Mouse (Mus musculus) hindbrain, embryonic 10.5 days (tissue): ENCODE measurements at regions not wholly inside any gene's neighbourhood (a gene's known extent, or its start where the extent isn't known, plus 50 kb on each side); places are given as distances from the start of the nearest gene placed in this dataset.

Experiments
- DNase-seq: peaks from one replicate; pipeline ENCODE4 v3.0.0-alpha.2; 2017; ENCODE audit warnings: low spot score
- H3K27ac ChIP-seq: fragments of 300-500 bp; sonication (generic); 2 replicates; pipeline ENCODE4 v1.5.1; 2016; ENCODE audit warnings: mild to moderate bottlenecking, moderate library complexity
- H3K27me3 ChIP-seq: fragments of 300-500 bp; sonication (generic); 2 replicates; pipeline ENCODE4 v1.6.1; 2016; ENCODE audit warnings: mild to moderate bottlenecking; ENCODE audit not compliant: poor library complexity, insufficient read depth, severe bottlenecking
- H3K36me3 ChIP-seq: fragments of 300-500 bp; sonication (generic); 2 replicates; pipeline ENCODE4 v1.6.1; 2016; ENCODE audit warnings: mild to moderate bottlenecking, moderate library complexity
- H3K4me1 ChIP-seq: fragments of 300-500 bp; sonication (generic); replicated peaks from 2 replicates; pipeline ENCODE4 v1.6.1; 2016; ENCODE audit warnings: mild to moderate bottlenecking
- H3K4me3 ChIP-seq: fragments of 300-500 bp; sonication (generic); 2 replicates; pipeline ENCODE4 v1.5.1; 2016; ENCODE audit warnings: mild to moderate bottlenecking, moderate library complexity
- H3K9me3 ChIP-seq: fragments of 300-500 bp; sonication (generic); 2 replicates; pipeline ENCODE4 v1.6.1; 2016; ENCODE audit warnings: mild to moderate bottlenecking, moderate library complexity
- WGBS: fragments of 180-500 bp; shearing (Covaris S2); methylation state at CpG from one replicate; pipeline ENCODE4 v1.1.7; 2016; 5-methylcytosine and 5-hydroxymethylcytosine counted together

GRCm38 (mm10) chr6:143598916-143599315 is 431.9 kb downstream of the Etnk1 start:
- no peaks in the 10 kb centered on the region for H3K9me3 ChIP-seq
- no peaks in the 10 kb centered on the region for H3K27me3 ChIP-seq
- no peaks in the 10 kb centered on the region for H3K36me3 ChIP-seq
- no peak for DNase-seq
- H3K4me3 ChIP-seq, result no peak overlapping the region
- no peak overlapping the region for H3K27ac ChIP-seq
- no peaks in the 10 kb centered on the region for H3K4me1 ChIP-seq
- 84% methylated on average over 4 of the region's 4 CpGs for WGBS

- no peak for DNase-seq
- 80% methylated on average over 1 of the region's 1 CpGs for WGBS
Observed at GRCm38 (mm10) chr6:143609100-143609499, 442.1 kb downstream of the Etnk1 start.

DNA sequence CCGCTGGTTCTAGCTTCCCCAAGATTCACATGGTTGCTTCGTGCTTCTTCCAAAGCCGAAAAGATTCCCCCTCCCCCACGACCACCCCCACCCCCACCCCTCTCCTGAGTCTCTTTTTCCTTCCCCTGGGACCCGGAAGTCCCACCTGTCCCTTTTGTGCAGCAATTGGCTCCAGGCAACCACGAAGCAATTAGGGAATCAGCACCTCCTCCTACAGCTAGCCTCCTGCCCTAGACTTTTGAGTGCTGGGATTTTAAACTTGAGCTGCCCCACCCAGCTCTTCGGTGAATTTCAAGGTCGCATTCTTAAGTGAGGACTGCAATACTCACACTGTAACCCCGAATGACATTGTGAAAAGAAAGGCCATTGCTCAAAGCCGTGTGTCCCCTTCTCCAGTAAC is 445.9 kb downstream of the Etnk1 start:
- H3K36me3 ChIP-seq, result no peaks in the 10 kb centered on the region
- no peaks in the 10 kb centered on the region for H3K9me3 ChIP-seq
- 78% methylated on average over 10 of the region's 10 CpGs for WGBS
- no peak overlapping the region for H3K4me3 ChIP-seq
- H3K27ac ChIP-seq, result no peak overlapping the region
- DNase-seq, result no peak
- 0 out of 2 replicates have a peak, but pooled peaks cover 5% of the 10 kb centered on the region for H3K4me1 ChIP-seq
- no peaks in the 10 kb centered on the region for H3K27me3 ChIP-seq

More at GRCm38 (mm10) chr6:143609100-143609499, 442.1 kb downstream of the Etnk1 start:
- Histone ChIP-seq H3K4me3 (no peak overlapping the region), H3K9me3 (no peaks in the 10 kb centered on the region), H3K4me1 (0 out of 2 replicates have a peak, but pooled peaks cover 5% of the 10 kb centered on the region), H3K27me3 (no peaks in the 10 kb centered on the region), H3K36me3 (no peaks in the 10 kb centered on the region), H3K27ac (no peak overlapping the region)

GRCm38 (mm10) chr6:143614431-143614987 is 447.5 kb downstream of the Etnk1 start:
- 0 out of 2 replicates have a peak, but pooled peaks cover 5% of the 10 kb centered on the region for H3K4me1 ChIP-seq
- no peaks in the 10 kb centered on the region for H3K36me3 ChIP-seq
- no peaks in the 10 kb centered on the region for H3K27me3 ChIP-seq
- no peak for DNase-seq
- H3K4me3 ChIP-seq, result no peak overlapping the region
- H3K9me3 ChIP-seq, result no peaks in the 10 kb centered on the region
- no peak overlapping the region for H3K27ac ChIP-seq
- 87% methylated on average over 11 of the region's 11 CpGs for WGBS

DNA sequence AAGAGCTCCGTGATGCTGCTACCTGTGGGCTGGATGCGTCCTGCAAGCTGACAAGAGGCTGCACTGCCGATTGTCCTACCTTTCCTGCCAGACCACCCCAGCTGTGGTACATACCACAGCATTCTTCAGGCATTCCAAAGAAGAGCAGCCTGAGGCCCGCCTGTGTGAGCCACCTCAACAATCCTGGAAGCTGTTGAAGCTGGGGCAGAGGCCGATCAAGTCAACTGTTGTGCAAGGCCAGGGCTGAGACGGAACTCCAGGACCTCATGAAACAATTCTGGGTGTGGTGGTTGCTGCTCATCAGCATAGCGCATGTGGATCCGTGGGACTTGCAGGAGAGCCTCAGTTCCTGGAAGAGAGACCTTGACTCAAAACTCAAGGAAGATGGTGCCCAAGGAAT is 448.3 kb downstream of the Etnk1 start:
- Histone ChIP-seq H3K9me3 (no peaks in the 10 kb centered on the region), H3K4me3 (no peak overlapping the region), H3K4me1 (0 out of 2 replicates have a peak, but pooled peaks cover 5% of the 10 kb centered on the region), H3K27ac (no peak overlapping the region), H3K27me3 (no peaks in the 10 kb centered on the region), H3K36me3 (no peaks in the 10 kb centered on the region)
- WGBS, result 75% methylated on average over 8 of the region's 8 CpGs
- no peak for DNase-seq

DNA sequence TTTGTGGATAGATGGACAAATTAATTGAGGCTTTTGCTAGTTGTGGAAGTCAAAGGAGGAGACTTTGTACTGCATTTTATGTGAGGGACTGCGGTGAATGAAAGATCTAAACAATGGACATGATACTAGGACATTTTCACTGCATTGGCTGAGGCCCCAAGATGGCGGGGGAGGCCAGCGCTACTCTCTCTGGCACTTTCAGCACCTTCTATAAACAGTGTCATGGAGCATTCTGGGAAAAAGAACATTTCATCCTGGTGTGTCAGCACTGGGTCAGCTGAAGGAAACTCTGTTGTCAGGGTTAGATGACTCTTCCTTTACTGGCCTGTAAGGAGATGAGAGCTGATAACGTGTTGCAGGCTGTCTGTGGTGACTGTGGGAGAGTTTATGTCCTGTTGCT is 449.4 kb downstream of the Etnk1 start:
- H3K9me3 ChIP-seq, result no peaks in the 10 kb centered on the region
- DNase-seq, result no peak
- WGBS, result 91% methylated on average over 4 of the region's 4 CpGs
- H3K27ac ChIP-seq, result no peak overlapping the region
- 0 out of 2 replicates have a peak, but pooled peaks cover 5% of the 10 kb centered on the region for H3K4me1 ChIP-seq
- no peak overlapping the region for H3K4me3 ChIP-seq
- no peaks in the 10 kb centered on the region for H3K27me3 ChIP-seq
- no peaks in the 10 kb centered on the region for H3K36me3 ChIP-seq

DNA sequence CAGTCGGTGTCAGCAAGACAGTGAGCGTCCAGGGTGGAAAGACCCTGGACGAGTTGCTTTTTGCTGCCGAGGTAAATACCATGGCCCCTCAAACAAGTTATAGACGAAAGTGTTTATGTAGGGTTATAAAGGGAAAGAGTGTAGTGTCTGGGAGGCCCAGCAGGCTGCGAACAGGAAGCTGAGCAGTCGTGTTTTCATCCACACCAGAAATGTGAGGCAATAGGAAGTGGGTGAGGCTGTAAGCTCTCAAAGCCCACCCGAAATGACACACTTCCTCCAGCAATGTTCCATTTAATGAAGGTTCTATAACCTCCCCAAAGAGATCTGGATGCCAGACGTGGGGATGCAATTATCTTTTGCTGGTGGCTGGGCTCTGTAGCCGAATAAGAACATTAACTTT is 451.5 kb downstream of the Etnk1 start:
- no peaks in the 10 kb centered on the region for H3K27me3 ChIP-seq
- H3K4me1 ChIP-seq, result no peaks in the 10 kb centered on the region
- no peaks in the 10 kb centered on the region for H3K9me3 ChIP-seq
- H3K36me3 ChIP-seq, result no peaks in the 10 kb centered on the region
- WGBS, result 78% methylated on average over 10 of the region's 10 CpGs
- H3K4me3 ChIP-seq, result no peak overlapping the region
- H3K27ac ChIP-seq, result no peak overlapping the region
- DNase-seq, result no peak

DNA sequence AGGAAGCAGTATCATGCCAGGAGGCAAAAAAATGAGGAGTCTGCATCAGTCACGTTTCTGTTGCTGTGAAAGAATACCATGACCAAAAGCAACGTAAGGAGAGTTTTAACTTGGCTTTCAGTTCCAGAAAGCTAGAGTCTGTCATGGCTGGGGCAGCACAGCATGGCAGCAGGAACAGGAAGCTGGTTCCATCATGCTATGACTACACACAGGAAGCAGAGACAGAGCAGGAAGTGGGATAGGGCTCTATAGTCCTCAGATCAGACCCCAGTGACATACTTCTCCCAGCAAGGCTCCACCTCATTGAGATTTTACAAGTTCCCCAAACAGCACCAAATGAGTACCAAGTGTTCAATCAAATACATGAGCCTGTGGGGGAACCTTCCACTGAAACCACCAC is 453.6 kb downstream of the Etnk1 start:
- Histone ChIP-seq H3K9me3 (no peaks in the 10 kb centered on the region), H3K27ac (no peak overlapping the region), H3K27me3 (no peaks in the 10 kb centered on the region), H3K4me1 (no peaks in the 10 kb centered on the region), H3K36me3 (no peaks in the 10 kb centered on the region), H3K4me3 (no peak overlapping the region)
- 79% methylated on average over 2 of the region's 2 CpGs for WGBS
- no peak for DNase-seq

DNA sequence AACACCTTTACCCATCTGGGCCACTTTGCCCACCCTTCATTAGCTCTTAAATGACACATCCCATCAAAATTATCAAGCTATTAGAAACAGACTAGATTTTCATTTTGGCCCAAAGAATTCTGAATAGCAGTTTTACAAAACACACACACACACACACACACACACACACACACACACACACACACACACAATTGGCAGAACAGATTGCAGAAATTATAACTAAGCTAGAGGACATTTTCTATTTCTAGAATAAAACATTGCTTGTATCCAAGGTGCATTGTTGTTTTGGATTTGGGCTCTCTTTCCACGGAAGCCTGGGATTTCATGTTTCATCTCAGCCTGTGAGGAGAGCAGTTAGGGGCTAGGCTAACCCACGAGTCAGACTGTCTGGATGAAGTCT is 455.1 kb downstream of the Etnk1 start:
- H3K36me3 ChIP-seq, result no peaks in the 10 kb centered on the region
- no peaks in the 10 kb centered on the region for H3K9me3 ChIP-seq
- H3K27ac ChIP-seq, result no peak overlapping the region
- WGBS, result 78% methylated on average over 2 of the region's 2 CpGs
- no peak overlapping the region for H3K4me3 ChIP-seq
- no peaks in the 10 kb centered on the region for H3K4me1 ChIP-seq
- DNase-seq, result no peak
- no peaks in the 10 kb centered on the region for H3K27me3 ChIP-seq

- H3K9me3 ChIP-seq, result no peaks in the 10 kb centered on the region
- H3K27ac ChIP-seq, result no peak overlapping the region
- H3K27me3 ChIP-seq, result no peaks in the 10 kb centered on the region
- no peak overlapping the region for H3K4me3 ChIP-seq
- DNase-seq, result no peak
- no peaks in the 10 kb centered on the region for H3K4me1 ChIP-seq
- WGBS, result 96% methylated on average over 3 of the region's 3 CpGs
- H3K36me3 ChIP-seq, result no peaks in the 10 kb centered on the region
Observed at GRCm38 (mm10) chr6:143624901-143625300, 457.9 kb downstream of the Etnk1 start.

- no peaks in the 10 kb centered on the region for H3K27me3 ChIP-seq
- no peaks in the 10 kb centered on the region for H3K9me3 ChIP-seq
- no peaks in the 10 kb centered on the region for H3K36me3 ChIP-seq
- no peak overlapping the region for H3K4me3 ChIP-seq
- DNase-seq, result no peak
- peaks cover 4% of the 10 kb centered on the region; the same call in 1 of the 2 replicates for H3K4me1 ChIP-seq
- WGBS, result 76% methylated on average over 7 of the region's 7 CpGs
- no peak overlapping the region for H3K27ac ChIP-seq
Observed at GRCm38 (mm10) chr6:143631581-143631980, 464.6 kb downstream of the Etnk1 start.

GRCm38 (mm10) chr6:143633710-143634109 is 466.7 kb downstream of the Etnk1 start:
- Histone ChIP-seq H3K27ac (no peak overlapping the region), H3K9me3 (no peaks in the 10 kb centered on the region), H3K4me3 (no peak overlapping the region), H3K27me3 (no peaks in the 10 kb centered on the region), H3K4me1 (peaks cover 10% of the 10 kb centered on the region; the same call in 1 of the 2 replicates), H3K36me3 (no peaks in the 10 kb centered on the region)
- 59% methylated on average over 6 of the region's 6 CpGs for WGBS
- DNase-seq, result no peak

DNA sequence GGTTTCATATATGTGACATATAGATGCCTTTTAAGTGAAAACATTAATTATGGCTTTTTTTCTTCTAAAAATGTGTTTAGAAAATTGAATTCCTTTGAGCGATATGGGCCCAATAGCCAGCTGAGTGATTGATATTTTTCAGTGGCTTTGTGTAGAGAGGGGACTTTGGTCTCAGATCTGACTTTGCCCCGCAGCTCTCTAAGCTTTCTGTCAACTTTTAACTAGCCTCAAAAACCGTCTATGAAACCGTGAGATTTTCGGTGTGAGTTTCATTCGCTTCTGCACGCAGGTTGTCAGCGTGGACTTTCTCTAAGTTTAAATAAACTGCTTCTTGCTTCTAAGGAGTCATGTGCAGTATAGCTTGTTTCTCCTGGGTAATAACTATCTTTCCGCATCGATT is 467.3 kb downstream of the Etnk1 start:
- peaks cover 13% of the 10 kb centered on the region; the same call in 1 of the 2 replicates for H3K4me1 ChIP-seq
- no peaks in the 10 kb centered on the region for H3K36me3 ChIP-seq
- H3K4me3 ChIP-seq, result no peak overlapping the region
- H3K9me3 ChIP-seq, result no peaks in the 10 kb centered on the region
- 90% methylated on average over 10 of the region's 10 CpGs for WGBS
- no peak overlapping the region for H3K27ac ChIP-seq
- H3K27me3 ChIP-seq, result no peaks in the 10 kb centered on the region
- no peak for DNase-seq

DNA sequence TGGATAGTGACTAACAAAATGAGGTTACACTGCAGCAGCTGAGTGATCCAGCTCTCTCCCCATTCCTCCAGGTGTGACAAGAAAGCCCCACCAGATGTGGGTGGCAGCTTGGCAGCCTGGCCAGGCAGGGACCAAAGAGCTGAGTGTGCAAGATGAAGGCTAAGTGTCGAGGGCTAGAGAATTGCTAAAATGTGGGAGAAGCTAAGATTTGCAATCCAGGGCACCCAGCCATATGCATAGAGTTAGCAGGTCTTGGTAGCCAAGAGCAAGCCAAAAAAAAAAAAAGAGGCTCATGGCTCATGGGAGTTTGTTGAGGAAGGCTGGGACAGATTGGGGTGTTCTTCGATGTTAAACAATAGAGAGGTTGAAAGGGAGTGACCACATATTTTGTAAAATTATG is 468.0 kb downstream of the Etnk1 start:
- WGBS, result 89% methylated on average over 2 of the region's 2 CpGs
- no peaks in the 10 kb centered on the region for H3K9me3 ChIP-seq
- H3K4me3 ChIP-seq, result no peak overlapping the region
- no peak for DNase-seq
- no peaks in the 10 kb centered on the region for H3K36me3 ChIP-seq
- H3K27ac ChIP-seq, result no peak overlapping the region
- H3K4me1 ChIP-seq, result peaks cover 13% of the 10 kb centered on the region; the same call in 1 of the 2 replicates
- H3K27me3 ChIP-seq, result no peaks in the 10 kb centered on the region
